Mouse (Mus musculus) E14TG2a.4 (cell line): ENCODE results near the gene Pde2a.

ENCODE experiments used
- H3K27me3 ChIP-seq: 2 replicates; pipeline ENCODE4 v1.6.1; 2014; ENCODE audit warnings: low read length, control low read depth; ENCODE audit not compliant: insufficient read depth
- H3K36me3 ChIP-seq: 2 replicates; pipeline ENCODE4 v1.6.1; 2014; ENCODE audit warnings: low read length, control low read depth; ENCODE audit not compliant: insufficient read depth
- H3K4me1 ChIP-seq: replicated peaks from 2 replicates; pipeline ENCODE4 v1.6.1; 2014; ENCODE audit warnings: low read depth, low read length, control low read depth
- H3K4me3 ChIP-seq: replicated peaks from 2 replicates; pipeline ENCODE4 v1.5.1; 2014; ENCODE audit warnings: mild to moderate bottlenecking, low read length
- H3K9me3 ChIP-seq: 2 replicates; pipeline ENCODE4 v1.6.1; 2014; ENCODE audit warnings: low read length, control low read depth
- CTCF ChIP-seq: conservative IDR thresholded peaks from 2 replicates; pipeline ENCODE4 v1.5.1; 2014; ENCODE audit warnings: low read length
- NANOG ChIP-seq: IDR thresholded peaks from 2 replicates; pipeline ENCODE4 v1.6.1; 2014; ENCODE audit warnings: borderline replicate concordance, low read length, mixed read lengths
- POU5F1 ChIP-seq: IDR thresholded peaks from 2 replicates; pipeline ENCODE4 v1.6.1; 2014; ENCODE audit warnings: low read length, borderline replicate concordance

The Pde2a gene

DNA sequence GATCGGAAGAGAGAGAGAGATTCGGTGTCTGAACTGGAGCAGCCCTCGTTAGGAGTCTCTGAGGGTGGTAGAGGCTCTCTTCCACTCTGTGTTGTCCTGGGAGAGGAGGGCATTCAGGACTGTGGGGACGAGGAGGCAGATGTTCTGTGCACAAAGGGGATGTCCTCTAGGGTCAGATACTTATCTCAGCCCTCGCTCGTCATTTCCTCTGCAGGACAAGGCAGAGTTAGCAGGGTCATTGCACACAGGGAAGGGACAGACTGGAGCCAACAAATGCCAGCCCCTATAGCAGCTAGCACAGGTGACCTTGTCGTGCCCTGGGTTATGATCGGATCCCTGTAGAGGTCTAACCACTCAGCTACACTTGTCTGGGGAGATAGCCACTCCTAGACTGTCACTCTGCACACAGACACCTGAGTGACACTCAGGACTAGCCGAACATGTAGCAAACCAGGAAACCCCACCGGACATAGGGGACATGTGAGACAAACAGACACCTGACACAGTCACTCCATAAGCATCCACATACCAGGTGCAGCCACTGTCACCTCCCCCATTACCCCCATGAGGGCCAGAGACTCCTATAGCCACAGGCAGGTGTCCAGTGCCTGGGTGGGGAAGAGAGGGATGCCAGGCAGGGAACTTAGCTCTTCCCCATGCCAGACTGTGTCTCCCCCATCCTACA, 38.6 kb downstream of the Pde2a start:
- Histone ChIP-seq H3K9me3 (peaks cover 27% of the 10 kb centered on the region), H3K4me3 (no peak overlapping the region), H3K36me3 (no peaks in the 10 kb centered on the region), H3K27me3 (peaks cover 38% of the 10 kb centered on the region), H3K4me1 (peaks cover 40% of the 10 kb centered on the region)
- TF ChIP-seq CTCF (no peak), NANOG (no peak), POU5F1 (no peak)

GRCm38 (mm10) chr7:101460608-101460957, 39.1 kb downstream of the Pde2a start:
- Histone ChIP-seq H3K36me3 (no peaks in the 10 kb centered on the region), H3K27me3 (peaks cover 34% of the 10 kb centered on the region), H3K4me1 (peaks cover 35% of the 10 kb centered on the region), H3K4me3 (no peak overlapping the region), H3K9me3 (peaks cover 33% of the 10 kb centered on the region)
- no peak for TF ChIP-seq CTCF
- no peak for TF ChIP-seq NANOG
- TF ChIP-seq POU5F1: no peak

GRCm38 (mm10) chr7:101461571-101461970, 40.1 kb downstream of the Pde2a start:
- TF ChIP-seq POU5F1: no peak

GRCm38 (mm10) chr7:101462327-101463068, 41.0 kb downstream of the Pde2a start:
- TF ChIP-seq POU5F1: no peak
- no peak for TF ChIP-seq CTCF
- no peak for TF ChIP-seq NANOG
- peaks cover 38% of the 10 kb centered on the region for H3K9me3 ChIP-seq
- H3K4me3 ChIP-seq: no peak overlapping the region
- no peaks in the 10 kb centered on the region for H3K36me3 ChIP-seq
- peaks cover 16% of the 10 kb centered on the region for H3K4me1 ChIP-seq
- peaks cover 19% of the 10 kb centered on the region for H3K27me3 ChIP-seq

More at GRCm38 (mm10) chr7:101461571-101461970, 40.1 kb downstream of the Pde2a start:
- Histone ChIP-seq H3K4me3 (no peak overlapping the region), H3K36me3 (no peaks in the 10 kb centered on the region), H3K27me3 (peaks cover 25% of the 10 kb centered on the region), H3K4me1 (peaks cover 25% of the 10 kb centered on the region), H3K9me3 (peaks cover 38% of the 10 kb centered on the region)

GRCm38 (mm10) chr7:101463665-101464271, 42.3 kb downstream of the Pde2a start:
- no peak overlapping the region for H3K4me3 ChIP-seq
- 0 out of 2 replicates have a peak, but pooled peaks cover 3% of the 10 kb centered on the region for H3K4me1 ChIP-seq
- no peaks in the 10 kb centered on the region for H3K36me3 ChIP-seq
- TF ChIP-seq POU5F1: no peak
- no peak for TF ChIP-seq CTCF
- no peak for TF ChIP-seq NANOG
- H3K27me3 ChIP-seq: peaks cover 6% of the 10 kb centered on the region; the same call in 1 of the 2 replicates
- peaks cover 38% of the 10 kb centered on the region for H3K9me3 ChIP-seq

- H3K36me3 ChIP-seq: no peaks in the 10 kb centered on the region
- peaks cover 34% of the 10 kb centered on the region for H3K9me3 ChIP-seq
- TF ChIP-seq CTCF (no peak), NANOG (no peak), POU5F1 (no peak)
- H3K27me3 ChIP-seq: 0 out of 2 replicates have a peak, but pooled peaks cover 4% of the 10 kb centered on the region
- no peaks in the 10 kb centered on the region for H3K4me1 ChIP-seq
- no peak overlapping the region for H3K4me3 ChIP-seq
Measured at GRCm38 (mm10) chr7:101464927-101465326, 43.4 kb downstream of the Pde2a start.

DNA sequence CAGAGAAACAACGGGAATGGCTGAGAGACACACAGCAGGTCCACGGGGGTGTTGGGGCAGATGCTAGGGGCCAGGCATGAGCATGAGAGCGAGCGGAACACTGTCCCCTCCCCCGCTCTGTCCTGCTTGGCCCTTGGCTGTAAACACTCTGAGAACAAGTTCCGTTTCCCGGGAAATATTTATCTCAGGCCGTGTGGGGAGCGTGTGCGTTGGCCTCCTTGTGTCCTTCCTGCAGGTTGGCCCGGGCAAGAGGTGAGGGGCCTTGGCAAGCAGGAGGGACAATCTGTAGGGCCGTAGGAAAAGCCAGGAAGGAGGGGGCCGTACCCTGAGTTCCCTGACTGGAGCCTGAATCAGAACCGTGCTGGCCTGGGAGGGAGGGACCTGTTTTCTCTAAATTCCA, 43.9 kb downstream of the Pde2a start:
- Histone ChIP-seq H3K27me3 (0 out of 2 replicates have a peak, but pooled peaks cover 4% of the 10 kb centered on the region), H3K4me1 (no peaks in the 10 kb centered on the region), H3K36me3 (no peaks in the 10 kb centered on the region), H3K4me3 (no peak overlapping the region), H3K9me3 (peaks cover 32% of the 10 kb centered on the region)
- TF ChIP-seq NANOG (no peak), POU5F1 (no peak), CTCF (no peak)

DNA sequence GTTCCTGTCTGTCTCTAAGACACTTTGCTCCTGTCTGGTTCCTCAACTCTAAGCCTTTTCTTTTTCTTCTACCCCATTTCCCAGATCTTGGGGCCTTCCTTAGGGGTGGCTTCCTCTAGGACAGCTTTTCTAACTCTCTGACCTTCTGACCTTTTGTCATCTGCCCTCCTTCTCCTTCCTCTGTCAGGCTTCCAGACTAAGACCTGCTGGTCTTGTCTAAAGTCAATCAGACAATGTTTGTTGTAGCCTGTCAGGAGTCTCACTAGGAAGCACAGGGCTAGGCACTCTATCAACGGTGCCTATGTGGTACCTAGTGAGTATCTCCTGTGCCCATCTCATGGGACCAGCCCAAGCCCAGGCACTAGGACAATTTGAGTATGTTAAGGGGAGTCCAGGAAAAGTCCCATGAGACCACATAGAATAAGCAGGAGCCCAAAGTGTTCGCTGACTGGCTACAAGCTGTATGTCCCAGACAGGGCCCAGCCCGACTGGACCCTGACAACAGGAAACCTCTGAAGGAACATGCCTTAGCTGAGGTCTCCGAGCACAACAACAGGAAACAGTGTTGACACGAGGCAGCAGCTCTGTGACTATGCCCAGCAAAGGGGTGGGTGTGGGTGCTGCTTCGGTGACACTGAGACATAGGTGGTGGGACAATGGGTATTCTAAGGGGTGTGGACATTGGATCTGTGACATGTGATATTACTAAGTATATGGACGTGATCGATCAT, 44.5 kb downstream of the Pde2a start:
- Histone ChIP-seq H3K4me1 (no peaks in the 10 kb centered on the region), H3K9me3 (peaks cover 32% of the 10 kb centered on the region)
- no peak for TF ChIP-seq CTCF
- TF ChIP-seq NANOG: no peak
- no peak for TF ChIP-seq POU5F1

More for the DNA sequence above, 44.5 kb downstream of the Pde2a start:
- no peaks in the 10 kb centered on the region for H3K36me3 ChIP-seq
- no peak overlapping the region for H3K4me3 ChIP-seq
- 0 out of 2 replicates have a peak, but pooled peaks cover 4% of the 10 kb centered on the region for H3K27me3 ChIP-seq
